Mouse (Mus musculus) hematopoietic stem cell, adult 5-6 weeks (primary cell): Measurements from ENCODE around the gene Abhd17a. TPM values are rescaled to one million over a fixed set of nuclear protein-coding genes. Genes with fewer than 3 reads are reported as not detected.

Experiments
- ATAC-seq, 2 experiments: fragments of 125-278 bp in 1 of 2; replicated peaks in 1 of 2; 2 replicates each; pipeline ENCODE4 v1.8.0; 2016 to 2017; ENCODE audit warnings: inconsistent platforms in 2 of 2, mild to moderate bottlenecking in 2 of 2, moderate number of reproducible peaks in 2 of 2, low read depth in 1 of 2, moderate TSS enrichment in 1 of 2; ENCODE audit not compliant: low FRiP score in 2 of 2, poor library complexity in 2 of 2, severe bottlenecking in 2 of 2, insufficient read depth in 1 of 2, low TSS enrichment in 1 of 2
- total RNA-seq: library from RNA; stranded (forward); fragments of 172-1452, 232-1000 nt; gene quantifications from 2 replicates; pipeline ENCODE4 v1.2.3, GENCODE M21; 2017

Gene Abhd17a
- 16.3 and 20.9 TPM in 2 replicates for total RNA-seq

- peak; percentile 95 to 96 for ATAC-seq
Observed at GRCm38 (mm10) chr10:80589879-80590854, at the start of gene Abhd17a. Gene Abhd17a (minus strand): TSS chr10:80590341.

GRCm38 (mm10) chr10:80635345-80635744, 45.2 kb upstream of the Abhd17a start:
- ATAC-seq, result no peak

- ATAC-seq, result no peak
Observed at GRCm38 (mm10) chr10:80628925-80629324, 38.8 kb upstream of the Abhd17a start.

GRCm38 (mm10) chr10:80627685-80628084, 37.5 kb upstream of the Abhd17a start:
- ATAC-seq, result no peak

GRCm38 (mm10) chr10:80625764-80626163, 35.6 kb upstream of the Abhd17a start:
- ATAC-seq, result no peak

GRCm38 (mm10) chr10:80623457-80624191, 33.5 kb upstream of the Abhd17a start:
- peak; percentile 33 to 51 for ATAC-seq

- ATAC-seq, result no peak
Observed at GRCm38 (mm10) chr10:80622661-80623456, 32.7 kb upstream of the Abhd17a start, which contains the start of gene Csnk1g2. Gene Csnk1g2 (plus strand): TSS chr10:80622838.

- ATAC-seq, result peak; percentile 86 to 89
Observed at GRCm38 (mm10) chr10:80621940-80622660, 32.0 kb upstream of the Abhd17a start.

- ATAC-seq, result no peak
Observed at GRCm38 (mm10) chr10:80621690-80621939, 31.5 kb upstream of the Abhd17a start.

- ATAC-seq, result no peak
Observed at GRCm38 (mm10) chr10:80620796-80621689, 30.9 kb upstream of the Abhd17a start.

- no peak for ATAC-seq
Observed at GRCm38 (mm10) chr10:80620365-80620764, 30.2 kb upstream of the Abhd17a start.

- no peak for ATAC-seq
Observed at GRCm38 (mm10) chr10:80619465-80620244, 29.5 kb upstream of the Abhd17a start.

- peak in 1 of 2 experiments; percentile 11; a peak in 1 of 4 replicates for ATAC-seq
Observed at GRCm38 (mm10) chr10:80618181-80618580, 28.0 kb upstream of the Abhd17a start.

- ATAC-seq, result no peak
Observed at GRCm38 (mm10) chr10:80614351-80614750, 24.2 kb upstream of the Abhd17a start.

- ATAC-seq, result no peak
Observed at GRCm38 (mm10) chr10:80613821-80614220, 23.7 kb upstream of the Abhd17a start.
